Mouse (Mus musculus): ENCODE data around the gene Rnase12.
"Not testable (repeated sequence)": the region's sequence is repeated elsewhere in the genome, so short reads cannot be mapped to it uniquely, and the experiment has no call there.

Rnase12 gene

DNA sequence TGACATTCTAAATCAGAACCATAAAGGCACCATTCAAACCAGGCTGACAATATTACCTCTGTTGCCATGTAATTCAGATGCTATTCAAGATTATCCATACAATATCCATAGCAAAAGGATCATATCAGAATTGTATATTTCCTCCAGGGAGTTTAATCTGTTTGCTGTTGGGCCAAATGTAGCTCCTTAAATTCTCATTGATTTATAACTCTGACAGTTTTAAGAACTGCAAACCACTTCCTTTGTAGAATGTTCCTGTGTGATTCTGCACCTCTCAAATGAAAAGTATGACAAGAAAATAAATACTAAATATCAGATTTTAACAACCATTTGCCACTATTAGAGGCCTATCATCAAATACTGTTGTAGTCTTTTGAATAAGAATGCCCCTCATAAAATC is 41.7 kb downstream of the Rnase12 start:
- no peak for DNase-seq

DNA sequence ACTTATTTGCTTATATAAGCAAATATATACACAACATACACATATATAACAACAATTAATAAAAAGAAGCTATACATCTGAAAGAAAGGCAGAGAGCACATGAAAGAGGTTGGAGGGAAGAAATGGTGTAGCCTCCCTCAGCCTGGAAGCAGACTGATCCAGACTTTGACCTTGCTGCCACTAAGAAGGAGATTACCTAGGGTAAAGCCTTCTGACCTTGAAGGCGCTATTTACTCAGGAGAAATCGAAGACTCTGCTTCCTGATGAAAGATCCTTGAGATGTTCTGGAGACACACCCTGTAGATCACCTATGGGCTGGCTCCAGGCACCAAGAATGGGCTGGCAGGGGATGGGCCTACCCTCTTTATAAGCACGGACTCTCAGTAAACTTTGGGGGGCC is 42.7 kb downstream of the Rnase12 start:
- DNase-seq = not testable (repeated sequence)

DNA sequence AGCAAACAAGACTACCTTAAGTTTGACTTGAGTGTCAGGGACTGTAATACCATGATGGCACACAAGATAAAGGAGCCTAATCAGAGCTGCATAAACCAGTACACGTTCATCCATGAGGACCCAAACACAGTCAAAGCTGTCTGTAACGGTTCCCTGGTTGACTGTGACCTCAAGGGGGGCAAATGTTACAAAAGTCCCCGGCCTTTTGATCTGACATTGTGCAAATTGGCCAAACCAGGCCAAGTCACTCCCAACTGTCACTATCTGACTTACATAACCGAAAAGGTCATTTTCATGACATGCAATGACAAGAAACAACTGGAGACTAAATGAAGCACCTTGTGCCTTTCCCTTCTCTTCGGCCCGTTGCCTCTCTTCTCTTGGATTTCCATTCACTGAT is 47.9 kb downstream of the Rnase12 start:
- no peak for DNase-seq

DNA sequence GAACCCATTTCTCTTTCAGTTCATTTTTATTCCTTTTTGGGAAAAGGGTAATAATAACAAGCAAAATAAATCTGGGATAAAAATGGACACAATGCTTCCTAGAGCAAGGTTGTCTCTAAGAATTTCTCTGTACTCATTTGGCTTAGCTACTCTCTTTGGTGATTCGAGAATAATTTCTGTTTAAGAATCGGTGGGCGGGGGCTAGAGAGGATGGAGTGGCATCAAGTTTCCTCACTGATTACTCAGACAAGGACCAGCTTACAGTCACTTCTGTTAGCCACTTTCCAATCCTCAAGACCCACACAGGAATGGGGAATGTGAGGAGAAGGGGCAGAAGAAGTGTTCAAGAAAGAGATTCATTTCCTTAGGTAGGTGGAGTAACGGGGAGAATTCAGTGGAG is 48.7 kb downstream of the Rnase12 start:
- DNase-seq = no peak

DNA sequence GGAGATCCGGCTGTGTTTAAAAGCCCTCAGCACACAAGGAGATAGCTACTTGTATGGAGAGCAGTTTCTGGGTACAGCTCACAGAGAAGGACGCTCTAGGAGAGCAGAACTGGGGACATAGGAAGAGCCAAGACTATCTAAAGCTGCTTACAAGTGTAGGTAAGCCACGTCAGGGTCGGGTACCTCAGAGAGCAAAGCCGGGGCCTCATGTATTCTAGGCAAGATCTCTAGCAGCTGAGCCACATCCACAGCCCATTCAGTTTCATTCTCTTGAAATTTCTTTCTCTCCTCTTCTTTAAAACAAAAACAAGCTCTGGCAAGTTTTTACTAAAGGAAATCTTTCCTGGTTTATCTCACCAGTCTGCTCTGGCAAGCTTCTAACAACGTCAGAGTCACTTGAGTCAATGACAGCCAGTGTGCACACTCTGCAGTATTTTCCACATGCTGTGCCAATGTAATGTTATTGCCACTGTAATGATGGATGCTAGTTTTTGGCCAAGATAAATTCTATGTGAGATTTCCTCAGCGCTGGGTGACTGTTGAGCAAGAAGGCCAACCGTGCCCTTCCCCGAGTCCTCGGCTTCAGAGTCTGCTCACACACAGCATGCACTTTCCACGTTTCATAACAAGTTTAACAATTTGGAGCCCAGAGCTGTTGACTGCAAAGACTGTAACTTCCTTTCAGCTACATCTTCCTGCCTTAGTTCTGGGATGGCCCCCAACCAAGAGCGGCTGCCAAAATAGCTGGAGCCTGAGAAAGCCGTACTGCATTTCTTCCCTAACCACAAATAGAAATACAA is 49.3 kb downstream of the Rnase12 start:
- peak; percentile 46 for DNase-seq

DNA sequence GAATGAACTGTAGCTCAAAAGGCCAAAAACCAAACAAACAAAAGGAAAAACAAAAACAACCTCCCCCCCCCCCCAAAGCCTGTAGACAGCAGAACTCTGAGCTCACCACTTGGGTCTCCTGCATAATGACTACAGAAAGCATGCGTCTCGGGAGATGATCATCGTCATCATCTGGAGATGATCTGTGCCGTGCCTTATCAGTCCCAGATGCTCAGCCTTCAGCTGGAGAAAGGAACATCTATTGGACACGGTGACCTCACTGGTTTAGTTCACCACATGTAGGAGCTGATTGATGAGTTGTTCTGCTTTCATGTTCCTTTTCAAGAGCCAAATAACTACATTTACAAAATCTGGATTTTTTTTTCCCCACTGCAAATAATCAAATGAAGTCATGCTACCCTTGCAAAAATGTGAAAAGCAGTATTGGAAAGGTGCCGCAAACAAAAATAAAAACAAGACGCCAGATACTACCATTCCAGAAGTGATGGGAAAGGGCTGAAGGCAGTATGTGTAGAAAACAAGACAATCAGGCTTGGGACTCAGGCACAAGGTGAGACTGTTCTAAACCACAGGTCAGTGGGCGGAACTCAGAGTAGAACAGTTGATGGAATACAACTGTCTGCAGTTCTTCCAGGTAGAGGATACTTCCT is 50.2 kb downstream of the Rnase12 start, which contains the start of gene Rnase10:
Gene Rnase10 (plus strand): TSS at position 600 of the 650 bp plus-strand sequence.
- DNase-seq = no peak
